Mouse (Mus musculus): Measurements from ENCODE around the gene Gstp3.

The Gstp3 gene

DNA sequence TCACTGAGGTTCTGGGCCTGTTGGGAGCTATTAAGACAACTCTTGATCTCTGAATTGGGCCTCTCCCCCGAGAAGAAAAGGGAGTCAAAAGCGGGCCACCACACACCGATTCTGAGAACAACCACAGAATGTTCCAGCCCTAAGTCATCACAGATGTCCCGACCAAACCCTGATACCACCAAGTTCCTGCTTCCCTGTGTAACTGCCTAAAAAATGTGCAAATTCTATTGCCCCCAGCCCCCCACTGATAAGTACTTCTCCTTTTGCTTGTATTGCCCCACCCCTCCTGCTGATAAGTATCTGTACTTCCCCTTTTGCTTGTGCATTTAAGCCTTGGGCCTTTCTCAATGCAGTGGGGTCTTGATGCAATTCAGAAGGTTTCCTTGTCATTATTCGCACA, 15.3 kb downstream of the Gstp3 start:
- ChIA-PET CTCF (interaction anchor here in 2 of 4 experiments (0.6 to 2.8 kb wide), 4 partner anchors 13 to 1156 kb away, joined by 3 to 10 read pairs (median 4); no protein-coding TSS in a partner anchor), POLR2A (interaction anchor here in 3 of 4 experiments (0.6 to 5.1 kb wide), 12 partner anchors 7 to 201 kb away, joined by 3 to 82 read pairs (median 4); partner anchors contain the start of gene Gstp1 (in 1 of the 3))

DNA sequence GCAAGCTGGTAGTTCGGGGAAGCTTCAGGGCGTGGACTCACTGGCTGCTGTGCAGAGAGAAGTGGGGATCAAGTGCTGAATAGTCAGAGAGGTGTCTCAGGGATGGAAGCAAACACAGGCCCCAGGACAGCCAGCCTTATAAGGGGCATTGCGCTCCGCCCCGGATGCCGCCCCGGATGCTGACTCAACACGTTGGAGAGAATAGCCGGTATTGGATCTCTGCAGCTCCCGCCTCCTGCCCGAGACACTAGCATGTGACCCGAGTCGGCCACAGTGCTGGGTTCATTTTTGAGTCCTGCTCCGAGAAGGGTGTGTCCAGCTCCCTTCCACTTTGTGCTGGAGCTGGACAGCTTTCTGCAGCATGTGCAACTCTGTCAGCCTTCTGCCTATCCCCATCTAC, 17.2 kb downstream of the Gstp3 start:
- ChIA-PET CTCF (interaction anchor here (0.6 to 2.7 kb wide), 20 partner anchors 9 to 1008 kb away, joined by 3 to 20 read pairs (median 5); partner anchors contain the start of genes Ndufv1 (in 2 of the 4), Aip (in 1 of the 4), Aldh3b2 (in 1 of the 4) and Gm49405 (in 1 of the 4)), POLR2A (interaction anchor here in 3 of 4 experiments (0.6 to 4.3 kb wide), 116 partner anchors 8 to 505 kb away, joined by 3 to 42 read pairs (median 4); partner anchors contain the start of genes Cdk2ap2 (in 3 of the 3), Ndufv1 (in 3 of the 3), 1810055G02Rik (in 2 of the 3) and Gm49405 (in 2 of the 3))

DNA sequence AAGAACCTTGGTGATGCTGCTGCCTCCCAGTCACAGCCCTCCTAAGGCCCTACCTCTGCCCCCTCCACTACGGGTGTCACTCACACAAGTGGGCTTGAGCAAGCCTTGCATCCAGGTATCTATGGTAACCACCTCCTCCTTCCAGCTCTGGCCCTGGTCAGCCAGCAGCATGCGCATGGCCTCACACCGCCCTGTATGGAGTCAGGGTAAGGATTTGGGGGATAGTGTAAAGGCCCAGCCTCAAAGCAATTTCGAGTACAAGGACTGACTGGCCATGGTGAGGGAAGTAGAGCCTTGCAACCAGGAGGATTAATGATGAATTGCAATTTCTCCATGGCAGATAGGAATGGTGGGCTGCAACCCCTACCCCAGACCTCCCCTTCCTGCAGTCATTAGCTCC, 17.9 kb downstream of the Gstp3 start:
- CTCF ChIA-PET = interaction anchor here in 3 of 4 experiments (0.6 to 2.7 kb wide), 13 partner anchors 10 to 951 kb away, joined by 3 to 20 read pairs (median 6); partner anchors contain the start of genes Aip (in 1 of the 3), Gm49405 (in 1 of the 3), Ndufv1 (in 1 of the 3) and Nudt8 (in 1 of the 3)
- POLR2A ChIA-PET = interaction anchor here in 3 of 4 experiments (0.6 to 4.3 kb wide), 86 partner anchors 7 to 504 kb away, joined by 3 to 42 read pairs (median 5); partner anchors contain the start of genes Cdk2ap2 (in 3 of the 3), Ndufv1 (in 3 of the 3), Gm49405 (in 2 of the 3) and Gstp3 (in 2 of the 3)

DNA sequence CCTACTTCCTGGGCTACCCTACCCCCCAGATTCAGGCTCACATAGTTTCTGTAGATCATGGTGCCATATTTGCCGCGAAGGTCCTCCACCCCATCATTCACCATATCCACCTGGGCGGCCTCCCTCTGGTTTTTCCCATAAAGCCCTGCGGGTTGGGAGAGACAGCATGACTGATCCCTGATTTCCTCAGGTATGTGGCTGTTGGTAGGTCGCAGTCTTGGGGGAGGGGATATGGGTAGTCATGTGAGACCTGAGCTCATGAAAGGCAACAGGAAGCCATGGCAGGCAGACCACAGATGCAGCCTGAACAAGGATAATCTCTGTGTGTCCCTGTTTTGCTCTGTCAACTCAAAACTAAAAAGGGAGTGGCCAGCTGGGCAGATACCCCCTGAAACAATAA, 18.4 kb downstream of the Gstp3 start:
- POLR2A ChIA-PET = interaction anchor here in 3 of 4 experiments (1.3 to 4.3 kb wide), 17 partner anchors 9 to 151 kb away, joined by 3 to 42 read pairs (median 13); partner anchors contain the start of genes Ndufv1 (in 3 of the 3), Gm49405 (in 2 of the 3), Nudt8 (in 2 of the 3) and Acy3 (in 1 of the 3)
- CTCF ChIA-PET = interaction anchor here in 2 of 4 experiments (0.6 to 2.7 kb wide), 5 partner anchors 11 to 952 kb away, joined by 3 to 20 read pairs (median 10); partner anchors contain the start of gene Ndufv1 (in 1 of the 2)

DNA sequence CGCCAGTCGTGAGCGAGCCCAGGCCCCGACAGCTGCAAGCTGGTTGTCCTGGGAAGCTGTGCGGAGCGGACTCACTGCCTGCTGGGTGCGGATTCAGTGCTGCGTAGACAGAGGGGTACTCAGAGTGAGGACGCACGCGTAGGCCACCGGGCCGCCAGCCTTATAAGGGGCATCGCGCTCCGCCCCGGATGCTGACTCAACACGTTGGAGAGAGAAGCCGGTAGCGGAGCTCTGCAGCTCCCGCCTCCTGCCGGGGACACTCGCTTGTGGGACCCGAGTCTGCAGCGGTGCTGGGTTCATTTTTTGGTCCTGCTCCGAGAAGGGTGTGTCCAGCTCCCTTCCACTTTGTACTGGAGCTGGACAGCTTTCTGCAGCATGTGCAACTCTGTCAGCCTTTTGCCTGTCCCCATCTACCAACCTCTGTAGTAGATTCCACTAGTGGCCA, 21.6 kb downstream of the Gstp3 start, which contains the start of gene Gstp1:
Gene Gstp1 (minus strand): TSS at position 198 of the 445 bp plus-strand sequence.
- ChIA-PET CTCF (interaction anchor here (0.6 to 2.2 kb wide), 15 partner anchors 8 to 681 kb away, joined by 3 to 9 read pairs (median 4); partner anchors contain the start of genes Gstp2 (in 1 of the 4) and Ndufv1 (in 1 of the 4)), POLR2A (interaction anchor here (0.5 to 5.0 kb wide), 52 partner anchors 9 to 346 kb away, joined by 3 to 82 read pairs (median 3); partner anchors contain the start of genes Gstp2 (in 4 of the 4), Cdk2ap2 (in 2 of the 4), Ndufv1 (in 2 of the 4) and Ppp1ca (in 2 of the 4))

DNA sequence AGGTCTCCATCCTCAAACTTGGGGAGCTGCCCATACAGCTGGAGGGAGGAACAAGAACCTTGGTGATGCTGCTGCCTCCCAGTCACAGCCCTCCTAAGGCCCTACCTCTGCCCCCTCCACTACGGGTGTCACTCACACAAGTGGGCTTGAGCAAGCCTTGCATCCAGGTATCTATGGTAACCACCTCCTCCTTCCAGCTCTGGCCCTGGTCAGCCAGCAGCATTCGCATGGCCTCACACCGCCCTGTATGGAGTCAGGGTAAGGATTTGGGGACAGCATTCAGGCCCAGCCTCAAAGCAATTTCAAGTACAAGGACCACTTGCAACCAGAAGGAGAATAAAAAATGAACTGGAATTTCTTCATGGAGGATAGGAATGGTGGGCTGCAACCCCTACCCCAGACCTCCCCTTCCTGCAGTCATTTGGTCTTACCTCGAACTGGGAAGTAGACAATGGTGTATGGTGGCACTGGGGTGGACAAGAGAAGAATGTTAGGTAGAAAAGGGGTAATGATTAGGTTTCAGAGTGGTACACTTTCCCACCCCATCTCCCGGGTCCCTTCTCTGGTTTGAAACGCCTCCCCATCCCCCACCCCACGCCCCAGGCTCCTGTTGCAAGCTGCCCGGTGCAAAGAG, 22.1 kb downstream of the Gstp3 start:
- CTCF ChIA-PET = interaction anchor here (0.6 to 2.2 kb wide), 11 partner anchors 10 to 681 kb away, joined by 3 to 7 read pairs (median 4); partner anchors contain the start of gene Ndufv1 (in 1 of the 4)

DNA sequence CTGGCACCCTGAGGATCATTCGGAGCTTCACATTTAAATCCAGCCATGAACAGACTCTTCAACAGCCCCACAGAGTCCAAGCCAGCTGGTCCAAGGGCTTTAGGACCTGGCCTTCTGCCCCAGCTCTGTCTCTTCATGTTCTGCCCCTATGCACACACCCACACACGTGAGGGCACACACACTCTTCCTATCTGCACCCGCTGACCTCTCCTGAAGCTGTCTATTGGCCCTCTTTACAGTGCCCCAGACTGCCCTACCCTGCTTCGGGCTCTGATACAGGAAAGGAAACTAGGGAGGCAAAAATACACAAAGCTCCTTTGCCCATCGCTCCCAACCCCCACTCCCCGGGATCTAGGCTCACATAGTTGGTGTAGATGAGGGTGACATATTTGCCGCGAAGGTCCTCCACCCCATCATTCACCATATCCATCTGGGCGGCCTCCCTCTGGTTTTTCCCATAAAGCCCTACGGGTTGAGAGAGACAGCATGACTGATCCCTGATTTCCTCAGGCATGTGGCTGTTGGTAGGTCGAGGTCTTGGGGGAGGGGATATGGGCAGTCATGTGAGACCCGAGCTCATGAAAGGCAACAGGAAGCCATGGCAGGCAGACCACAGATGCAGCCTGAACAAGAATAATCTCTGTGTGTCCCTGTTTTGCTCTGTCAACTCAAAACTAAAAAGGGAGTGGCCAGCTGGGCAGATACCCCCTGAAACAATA, 22.9 kb downstream of the Gstp3 start:
- ChIA-PET POLR2A (interaction anchor here in 3 of 4 experiments (0.5 to 5.0 kb wide), 21 partner anchors 10 to 277 kb away, joined by 3 to 82 read pairs (median 3); partner anchors contain the start of genes Gstp2 (in 3 of the 3), Gm49405 (in 2 of the 3), Ndufv1 (in 2 of the 3) and Nudt8 (in 2 of the 3)), CTCF (interaction anchor here in 2 of 4 experiments (0.9 to 1.3 kb wide), 4 partner anchors 10 to 37 kb away, joined by 3 to 5 read pairs (median 4); partner anchors contain the start of genes Gstp2 (in 1 of the 2) and Ndufv1 (in 1 of the 2))

More for the DNA sequence above, 22.1 kb downstream of the Gstp3 start:
- POLR2A ChIA-PET = interaction anchor here (0.5 to 5.0 kb wide), 46 partner anchors 9 to 346 kb away, joined by 3 to 82 read pairs (median 4); partner anchors contain the start of genes Gstp2 (in 4 of the 4), Gm49405 (in 3 of the 4), Nudt8 (in 3 of the 4) and Cdk2ap2 (in 2 of the 4)

DNA sequence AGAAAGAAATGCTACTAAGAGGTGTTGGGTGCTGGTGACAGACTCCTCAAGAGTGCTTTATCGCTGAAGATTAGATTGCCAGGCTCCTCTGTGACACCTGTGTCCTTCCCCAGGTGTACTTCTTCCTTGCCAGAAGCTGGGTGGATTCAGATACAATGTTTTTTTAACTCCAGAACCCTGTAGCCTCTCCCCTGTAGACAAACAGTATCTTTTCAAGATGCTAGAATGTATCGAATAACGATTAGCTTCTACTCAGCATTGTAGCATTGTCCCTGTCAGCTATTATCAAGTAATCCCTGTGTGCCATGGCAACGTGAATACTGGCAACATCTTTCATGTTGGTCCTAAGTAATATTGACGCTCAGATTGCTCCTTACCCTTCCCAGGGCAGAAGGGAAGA, 25.6 kb downstream of the Gstp3 start:
- ChIA-PET CTCF (interaction anchor here in 3 of 4 experiments (0.6 to 1.3 kb wide), 7 partner anchors 13 to 219 kb away, joined by 3 to 5 read pairs (median 3); partner anchors contain the start of genes Gm49405 (in 1 of the 3), Gstp2 (in 1 of the 3) and Nudt8 (in 1 of the 3)), POLR2A (interaction anchor here in 3 of 4 experiments (0.5 to 10.0 kb wide), 18 partner anchors 9 to 267 kb away, joined by 3 to 98 read pairs (median 4); partner anchors contain the start of genes Gstp2 (in 2 of the 3), Ndufv1 (in 2 of the 3), Cdk2ap2 (in 1 of the 3) and Doc2g (in 1 of the 3))

DNA sequence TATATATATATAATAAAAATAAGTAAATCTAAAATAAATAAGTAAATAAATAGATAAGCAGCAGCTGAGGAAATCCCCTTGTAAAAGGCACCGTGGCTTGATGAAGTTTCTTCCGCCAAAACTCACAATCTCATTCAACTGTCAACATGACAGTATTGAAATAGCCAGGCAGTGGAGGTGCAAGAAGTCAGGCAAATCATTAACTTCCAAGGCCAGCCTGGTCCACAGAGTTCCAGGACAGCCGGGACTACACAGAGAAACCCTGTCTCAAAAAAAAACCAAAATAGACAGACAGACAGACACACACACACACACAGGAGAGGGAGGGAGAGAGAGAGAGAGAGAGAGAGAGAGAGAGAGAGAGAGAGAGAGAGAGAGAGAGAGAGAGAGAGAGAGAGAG, 26.1 kb downstream of the Gstp3 start:
- POLR2A ChIA-PET = interaction anchor here in 3 of 4 experiments (1.1 to 10.0 kb wide), 7 partner anchors 9 to 91 kb away, joined by 3 to 98 read pairs (median 5); partner anchors contain the start of genes Cdk2ap2 (in 1 of the 3) and Gstp2 (in 1 of the 3)
- CTCF ChIA-PET = interaction anchor here in 3 of 4 experiments (0.6 to 1.8 kb wide), 5 partner anchors 13 to 219 kb away, joined by 3 to 7 read pairs (median 4); partner anchors contain the start of gene Gstp2 (in 1 of the 3)

DNA sequence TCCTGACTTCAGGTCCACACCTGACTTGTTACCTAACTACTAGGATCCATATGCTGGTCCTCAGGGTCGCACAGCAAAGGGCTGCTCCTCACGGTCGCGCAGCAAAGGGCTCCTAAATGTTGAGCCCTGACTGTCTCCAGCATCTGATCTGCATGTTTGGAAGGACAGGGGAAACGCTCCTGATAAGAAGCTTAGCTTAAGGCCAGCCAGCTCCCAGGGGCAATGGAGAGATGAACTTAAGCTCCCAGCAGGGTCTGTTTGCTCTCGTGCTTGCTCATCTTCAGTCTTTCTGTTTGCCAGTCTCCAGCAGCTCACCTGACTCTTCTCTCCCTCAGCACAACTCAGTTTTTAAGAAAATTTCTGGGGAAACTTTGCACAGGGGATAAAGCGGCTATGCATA, 26.7 kb downstream of the Gstp3 start:
- CTCF ChIA-PET = interaction anchor here in 2 of 4 experiments (0.8 to 1.8 kb wide), 2 partner anchors 20 to 174 kb away, joined by 4 to 7 read pairs; no protein-coding TSS in a partner anchor
- POLR2A ChIA-PET = interaction anchor here (0.5 to 10.0 kb wide), 6 partner anchors 10 to 760 kb away, joined by 3 to 98 read pairs (median 14); partner anchors contain the start of genes AC109138.7 (in 1 of the 4), Clcf1 (in 1 of the 4) and Gstp2 (in 1 of the 4)

DNA sequence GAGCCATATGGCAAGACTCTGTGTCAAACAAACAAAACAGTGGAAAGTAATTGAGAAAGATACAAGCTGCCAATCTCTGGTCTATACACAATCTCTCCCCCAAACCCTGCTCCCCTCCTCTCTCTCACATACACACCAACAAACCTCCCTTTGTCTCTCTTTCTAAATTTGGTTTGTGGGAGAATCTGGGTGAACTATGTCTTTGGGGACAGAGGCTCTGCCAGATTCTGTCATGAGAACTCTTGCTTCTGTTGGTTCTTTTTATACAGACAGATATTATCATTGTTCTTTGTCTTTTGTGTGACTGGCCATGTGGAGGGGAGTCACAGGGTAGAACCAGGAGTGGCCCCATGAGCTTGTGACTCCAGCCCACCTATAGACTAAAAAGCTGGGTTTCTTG, 31.8 kb downstream of the Gstp3 start:
- ChIA-PET POLR2A (interaction anchor here in 2 of 4 experiments (1.0 to 10.0 kb wide), 6 partner anchors 10 to 22 kb away, joined by 4 to 98 read pairs (median 8); partner anchors contain the start of genes Gstp2 (in 2 of the 2) and Gstp1 (in 1 of the 2)), CTCF (interaction anchor here in 2 of 4 experiments (1.4 to 1.8 kb wide), 2 partner anchors 15 to 201 kb away, joined by 3 to 5 read pairs; partner anchors contain the start of gene Ndufv1 (in 1 of the 2))

DNA sequence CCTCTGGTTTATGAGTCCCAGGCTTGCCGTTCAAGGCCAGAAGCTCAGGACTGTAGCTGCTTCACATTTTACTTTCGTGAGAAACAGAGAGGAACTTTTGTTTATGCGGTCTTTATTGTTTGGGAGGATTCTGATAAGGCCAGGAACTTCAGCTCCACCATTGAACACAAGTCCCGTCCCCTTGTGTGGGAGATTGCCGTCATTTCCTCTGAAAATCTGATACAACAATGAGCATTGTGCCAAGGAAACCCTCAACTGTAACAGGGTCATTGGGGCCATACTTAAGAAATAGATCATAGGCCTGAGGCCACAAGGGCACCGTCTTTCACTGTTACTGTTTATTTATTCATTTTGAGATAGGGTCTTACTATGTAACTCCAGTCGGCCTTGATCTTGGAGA, 36.2 kb downstream of the Gstp3 start:
- ChIA-PET CTCF (no interaction called here), POLR2A (interaction anchor here in 3 of 4 experiments (0.7 to 6.4 kb wide), 8 partner anchors 8 to 24 kb away, joined by 3 to 62 read pairs (median 4); partner anchors contain the start of genes Ndufv1 (in 3 of the 3), Gstp1 (in 1 of the 3) and Gstp2 (in 1 of the 3))

DNA sequence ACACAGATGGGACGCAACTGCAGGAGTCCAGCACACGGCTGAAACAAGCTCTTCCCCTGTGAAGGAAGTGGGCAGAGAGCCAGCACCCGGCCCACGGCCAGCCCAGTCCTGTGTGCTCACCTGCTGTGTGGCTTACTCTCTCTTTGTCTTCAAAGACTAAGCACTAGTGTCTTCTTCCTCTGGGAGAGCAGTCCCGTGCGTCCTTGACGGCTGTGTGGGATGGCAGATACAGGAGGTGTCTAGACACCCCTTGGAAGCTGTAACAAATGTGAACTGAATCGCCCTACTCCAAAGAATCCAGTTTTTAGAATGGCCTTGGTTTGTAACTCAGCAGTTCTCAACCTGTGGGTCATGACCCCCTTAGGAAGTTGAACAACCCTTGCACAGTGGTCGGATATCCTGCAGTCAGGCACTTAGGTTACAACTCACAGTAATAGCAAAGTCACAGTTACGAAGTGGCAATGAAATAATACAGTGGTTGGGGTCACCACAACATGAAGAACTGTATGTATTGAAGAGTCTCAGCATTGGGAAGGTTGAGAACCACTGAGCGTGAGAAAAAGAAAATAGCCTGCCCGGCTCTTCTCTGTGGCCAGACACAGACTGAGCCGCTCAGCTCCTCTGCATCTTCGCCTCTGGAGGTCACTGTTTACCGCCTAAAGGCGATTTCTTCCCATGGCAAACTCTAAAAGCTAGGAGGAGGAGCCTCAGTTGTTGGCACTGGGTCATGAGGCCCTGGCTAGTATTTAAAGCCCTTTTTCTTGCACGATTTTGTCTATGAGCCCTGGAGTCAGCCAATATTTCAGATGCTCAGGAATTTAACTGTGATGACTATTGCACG, 40.4 kb downstream of the Gstp3 start:
- ChIA-PET CTCF (interaction anchor here (0.6 to 2.0 kb wide), 54 partner anchors 15 to 594 kb away, joined by 3 to 39 read pairs (median 4); partner anchors contain the start of genes Gstp2 (in 4 of the 4), Cdk2ap2 (in 2 of the 4), Gm49405 (in 2 of the 4) and Nudt8 (in 2 of the 4)), POLR2A (interaction anchor here (0.6 to 6.4 kb wide), 41 partner anchors 11 to 310 kb away, joined by 3 to 62 read pairs (median 4); partner anchors contain the start of genes Gstp1 (in 3 of the 4), Gstp2 (in 3 of the 4), Nudt8 (in 3 of the 4) and Acy3 (in 2 of the 4))

DNA sequence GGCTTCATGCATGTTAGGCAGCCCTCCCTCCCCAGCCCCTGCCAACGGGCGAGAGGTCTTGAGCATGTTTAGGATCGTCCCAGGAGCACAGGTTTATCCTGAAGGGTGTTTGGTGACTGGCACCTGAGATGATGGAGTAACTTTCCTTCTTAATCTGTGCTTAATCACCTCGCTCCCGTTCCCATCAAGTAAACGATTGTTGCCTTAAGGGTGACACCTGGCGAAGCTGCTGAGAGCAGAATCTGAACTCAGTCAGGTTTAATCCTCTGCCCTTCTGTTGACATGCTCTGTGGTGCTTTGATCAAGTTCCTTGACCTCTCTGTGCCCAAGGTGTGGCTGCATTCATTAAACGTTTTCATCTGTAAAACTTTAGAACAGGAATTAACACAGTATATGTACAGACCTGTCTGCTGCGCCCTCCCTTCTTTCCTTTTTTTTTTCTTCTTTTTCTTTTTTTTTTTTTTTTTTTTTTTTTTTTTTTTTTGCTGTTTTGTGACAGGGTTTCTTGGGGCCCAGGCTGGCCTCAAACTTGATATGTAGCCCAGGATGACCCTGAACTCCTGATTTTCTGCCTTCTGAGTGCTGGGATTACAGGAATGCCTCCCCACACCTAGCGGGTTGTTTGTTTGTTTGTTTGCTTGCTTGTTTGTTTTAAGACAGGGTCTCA, 41.3 kb downstream of the Gstp3 start:
- POLR2A ChIA-PET = interaction anchor here in 3 of 4 experiments (0.6 to 6.4 kb wide), 27 partner anchors 9 to 309 kb away, joined by 3 to 62 read pairs (median 4); partner anchors contain the start of genes Gstp1 (in 3 of the 3), Gstp2 (in 3 of the 3), Acy3 (in 2 of the 3) and Nudt8 (in 2 of the 3)

More for the DNA sequence above, 41.3 kb downstream of the Gstp3 start:
- CTCF ChIA-PET = interaction anchor here (0.6 to 2.0 kb wide), 23 partner anchors 18 to 244 kb away, joined by 3 to 39 read pairs (median 7); partner anchors contain the start of genes Gstp2 (in 3 of the 4), Gm49405 (in 2 of the 4), Nudt8 (in 2 of the 4) and Gstp1 (in 1 of the 4)
